ENCODE assay signal across 11 mouse cellular contexts in genomic region chr5:144321681-144322080, GRCm38 (mm10). TPM values are rescaled to one million over a fixed set of nuclear protein-coding genes. Genes with fewer than 3 reads are reported as not detected.
DNase-seq lines count a peak whose midpoint lies in the region; ATAC-seq lines count a peak whose summit lies in the region.
"Had no signal": no experiment of that assay in that cellular context is flagged by ENCODE, and none has a peak within 500 bp of the region (broad histone marks: within the 10 kb centered on the region; RNA-seq: fewer than 3 reads in every experiment).

No protein-coding gene starts in this region.

- H3K27me3 ChIP-seq in stomach, embryonic 16.5 days (ENCODE audit: control insufficient read depth, insufficient read depth, low read length) = no peaks in the 10 kb centered on the region
- H3K27me3 ChIP-seq: embryonic facial prominence, embryonic 15.5 days had no signal

- H3K9me3 ChIP-seq in stomach, embryonic 16.5 days (replicated peaks; ENCODE audit: control insufficient read depth, low read length) = no peaks in the 10 kb centered on the region
- H3K9me3 ChIP-seq: embryonic facial prominence, embryonic 15.5 days; midbrain, embryonic 10.5 days had no signal

- peak overlapping the region; percentile 78 for H3K27ac ChIP-seq in stomach, embryonic 16.5 days (ENCODE audit: low read length)
- H3K27ac ChIP-seq: embryonic facial prominence, embryonic 15.5 days; midbrain, embryonic 10.5 days had no signal

- H3K36me3 ChIP-seq in stomach, embryonic 16.5 days (ENCODE audit: control insufficient read depth, insufficient read depth, low read length) = no peaks in the 10 kb centered on the region
- H3K36me3 ChIP-seq: embryonic facial prominence, embryonic 15.5 days; midbrain, embryonic 10.5 days had no signal

- no peak overlapping the region for H3K4me3 ChIP-seq in stomach, embryonic 16.5 days (replicated peaks; ENCODE audit: low read length)
- H3K4me3 ChIP-seq: embryonic facial prominence, embryonic 15.5 days; midbrain, embryonic 10.5 days had no signal

- H3K4me2 ChIP-seq in stomach, embryonic 16.5 days (ENCODE audit: low read depth, low read length) = no peak overlapping the region
- H3K4me2 ChIP-seq: embryonic facial prominence, embryonic 15.5 days had no signal

- ATAC-seq in stomach, embryonic 16.5 days (ENCODE audit: insufficient read depth, low FRiP score) = peak; percentile 81

- H3K4me1 ChIP-seq in stomach, embryonic 16.5 days (ENCODE audit: control insufficient read depth, insufficient read depth, low read length) = peaks cover 23% of the 10 kb centered on the region

- peak; percentile 32 for DNase-seq in testis, postnatal 14 days (ENCODE audit: low spot score)
- DNase-seq in testis, postnatal 10 days (ENCODE audit: low spot score) = no peak
- DNase-seq in adrenal gland, postnatal 14 days = peak; percentile 74
- DNase-seq in heart, postnatal 4 days = peak; percentile 29
- DNase-seq in layer of hippocampus, adult 8-10 months (ENCODE audit: low spot score in 2 of 2) = no peak
- no peak for DNase-seq in right cerebral cortex, adult 18-20 months
- no peak for DNase-seq in spleen, adult 18-20 months
- DNase-seq: kidney, postnatal 14 days had no signal

- 28% methylated on average over 7 of the region's 7 CpGs for WGBS in stomach, embryonic 16.5 days

- H3K9ac ChIP-seq in stomach, embryonic 16.5 days (ENCODE audit: low read length) = no peak overlapping the region
- H3K9ac ChIP-seq: embryonic facial prominence, embryonic 15.5 days had no signal

RNA-seq across cellular contexts. Expression of gene Baiap2l1, which starts 36.2 kb away (rescaled TPM):
- total RNA-seq in adrenal gland, postnatal 14 days (2021) = 6.2 and 8.2 TPM in 2 replicates
- total RNA-seq in heart, postnatal 4 days (2021) = 10 to 100 TPM; 13.6 to 15.5 TPM
- polyA plus RNA-seq in stomach, embryonic 16.5 days (2015; fragmentation: Nextera tagmentation; extraction: Ambion mirVana) = 19.3 and 22.6 TPM in 2 replicates
- 1 to 10 TPM in 2 of 4 experiments, under 1 TPM in 2; 0.61 to 1.3 (median 0.89) TPM for total RNA-seq in layer of hippocampus, adult 8-10 months (2022)

Comparison
In these comparisons a context has a peak if more than half of its experiments do, and no peak if none do; other contexts are left out.
1. DNase-seq: peak in testis, postnatal 14 days (single experiment), adrenal gland, postnatal 14 days (single experiment) and heart, postnatal 4 days (single experiment); none in testis, postnatal 10 days (single experiment), layer of hippocampus, adult 8-10 months (0 of 2), right cerebral cortex, adult 18-20 months (single experiment) and spleen, adult 18-20 months (0 of 2).